Mouse (Mus musculus): ENCODE data around the gene Hnrnpdl. TPM values are rescaled to one million over a fixed set of nuclear protein-coding genes. Genes with fewer than 3 reads are reported as not detected.

Gene Hnrnpdl
- total and polyA plus RNA-seq, 3 experiments = 44.1 to 57.3 (median 57.1) TPM

- Histone ChIP-seq H3K4me1 (ENCODE audit: control insufficient read depth, insufficient read depth, low read length) (peaks cover 4% of the 10 kb centered on the region), H3K27ac (no peak overlapping the region)
- intact Hi-C loops (cut with DNase I) = no loop called here
Observed at GRCm38 (mm10) chr5:100032107-100032506, 7.4 kb downstream of the Hnrnpdl start.

GRCm38 (mm10) chr5:100030069-100030468 lies 9.4 kb downstream of the Hnrnpdl start:
- TF ChIP-seq CTCF (IDR thresholded peaks at IDR 0.05) (no peak), POLR2A (IDR thresholded peaks at IDR 0.05; ENCODE audit: insufficient read depth, low read depth, low read length) (no peak), EP300 (IDR thresholded peaks at IDR 0.05; ENCODE audit: insufficient read depth, low read depth, low read length) (no peak)
- Histone ChIP-seq H3K4me3 (no peak overlapping the region), H3K36me3 (ENCODE audit: control insufficient read depth, insufficient read depth, low read length) (peaks cover 20% of the 10 kb centered on the region), H3K79me2 (replicated peaks; ENCODE audit: control insufficient read depth, insufficient read depth, low read length) (no peaks in the 10 kb centered on the region; the same call in 1 of the 2 replicates), H3K9ac (ENCODE audit: low read depth, low read length) (no peak overlapping the region), H3K27me3 (ENCODE audit: control insufficient read depth, insufficient read depth, low read length) (no peaks in the 10 kb centered on the region), H3K4me1 (ENCODE audit: control insufficient read depth, insufficient read depth, low read length) (peaks cover 2% of the 10 kb centered on the region), H3K27ac (no peak overlapping the region)
- DNase-seq = peak in 1 of 2 experiments; percentile 15
- 9% methylated on average over 6 of the region's 6 CpGs for WGBS
- intact Hi-C loops (cut with DNase I) = no loop called here

More at GRCm38 (mm10) chr5:100032107-100032506, 7.4 kb downstream of the Hnrnpdl start:
- DNase-seq = no peak
- TF ChIP-seq CTCF (IDR thresholded peaks at IDR 0.05) (0 out of 2 replicates have a peak, but pooled peaks have one; percentile 1), EP300 (IDR thresholded peaks at IDR 0.05; ENCODE audit: insufficient read depth, low read depth, low read length) (no peak)
- 96% methylated on average over 2 of the region's 2 CpGs for WGBS
- no peaks in the 10 kb centered on the region; the same call in none of the 2 replicates for H3K79me2 ChIP-seq (replicated peaks; ENCODE audit: control insufficient read depth, insufficient read depth, low read length)
- peaks cover 30% of the 10 kb centered on the region for H3K36me3 ChIP-seq (ENCODE audit: control insufficient read depth, insufficient read depth, low read length)
- H3K4me3 ChIP-seq = no peak overlapping the region
- H3K9ac ChIP-seq (ENCODE audit: low read depth, low read length) = no peak overlapping the region
- H3K27me3 ChIP-seq (ENCODE audit: control insufficient read depth, insufficient read depth, low read length) = no peaks in the 10 kb centered on the region

- H3K36me3 ChIP-seq (ENCODE audit: control insufficient read depth, insufficient read depth, low read length) = no peaks in the 10 kb centered on the region
- 78% methylated on average over 1 of the region's 1 CpGs for WGBS
- no peak for DNase-seq
- H3K9ac ChIP-seq (ENCODE audit: low read depth, low read length) = no peak overlapping the region
- no peak overlapping the region for H3K27ac ChIP-seq
- H3K27me3 ChIP-seq (ENCODE audit: control insufficient read depth, insufficient read depth, low read length) = no peaks in the 10 kb centered on the region
- intact Hi-C loops (cut with DNase I) = no loop called here
- no peaks in the 10 kb centered on the region; the same call in 1 of the 2 replicates for H3K4me1 ChIP-seq (ENCODE audit: control insufficient read depth, insufficient read depth, low read length)
- TF ChIP-seq CTCF (IDR thresholded peaks at IDR 0.05) (no peak), POLR2A (IDR thresholded peaks at IDR 0.05; ENCODE audit: insufficient read depth, low read depth, low read length) (no peak), EP300 (IDR thresholded peaks at IDR 0.05; ENCODE audit: insufficient read depth, low read depth, low read length) (no peak)
- H3K4me3 ChIP-seq = no peak overlapping the region
- no peaks in the 10 kb centered on the region for H3K79me2 ChIP-seq (replicated peaks; ENCODE audit: control insufficient read depth, insufficient read depth, low read length)
Observed at GRCm38 (mm10) chr5:100024868-100025267, 14.6 kb downstream of the Hnrnpdl start.

- Histone ChIP-seq H3K27ac (no peak overlapping the region), H3K27me3 (ENCODE audit: control insufficient read depth, insufficient read depth, low read length) (no peaks in the 10 kb centered on the region), H3K4me3 (no peak overlapping the region), H3K79me2 (replicated peaks; ENCODE audit: control insufficient read depth, insufficient read depth, low read length) (no peaks in the 10 kb centered on the region), H3K4me1 (ENCODE audit: control insufficient read depth, insufficient read depth, low read length) (no peaks in the 10 kb centered on the region), H3K9ac (ENCODE audit: low read depth, low read length) (no peak overlapping the region), H3K36me3 (ENCODE audit: control insufficient read depth, insufficient read depth, low read length) (no peaks in the 10 kb centered on the region)
- intact Hi-C loops (cut with DNase I) = no loop called here
- TF ChIP-seq EP300 (IDR thresholded peaks at IDR 0.05; ENCODE audit: insufficient read depth, low read depth, low read length) = no peak
- no peak for TF ChIP-seq CTCF (IDR thresholded peaks at IDR 0.05)
- TF ChIP-seq POLR2A (IDR thresholded peaks at IDR 0.05; ENCODE audit: insufficient read depth, low read depth, low read length) = no peak
- WGBS = 50% methylated on average over 5 of the region's 5 CpGs
- DNase-seq = no peak
Observed at GRCm38 (mm10) chr5:100024403-100024802, 15.1 kb downstream of the Hnrnpdl start.

GRCm38 (mm10) chr5:100020089-100020488 lies 19.4 kb downstream of the Hnrnpdl start:
- H3K4me3 ChIP-seq = no peak overlapping the region
- TF ChIP-seq EP300 (IDR thresholded peaks at IDR 0.05; ENCODE audit: insufficient read depth, low read depth, low read length) (no peak), POLR2A (IDR thresholded peaks at IDR 0.05; ENCODE audit: insufficient read depth, low read depth, low read length) (no peak), CTCF (IDR thresholded peaks at IDR 0.05) (no peak)
- intact Hi-C loops (cut with DNase I) = no loop called here
- no peaks in the 10 kb centered on the region for H3K4me1 ChIP-seq (ENCODE audit: control insufficient read depth, insufficient read depth, low read length)
- no peaks in the 10 kb centered on the region for H3K27me3 ChIP-seq (ENCODE audit: control insufficient read depth, insufficient read depth, low read length)
- no peaks in the 10 kb centered on the region for H3K36me3 ChIP-seq (ENCODE audit: control insufficient read depth, insufficient read depth, low read length)
- no peak for DNase-seq
- no peaks in the 10 kb centered on the region for H3K79me2 ChIP-seq (replicated peaks; ENCODE audit: control insufficient read depth, insufficient read depth, low read length)
- H3K27ac ChIP-seq = no peak overlapping the region
- H3K9ac ChIP-seq (ENCODE audit: low read depth, low read length) = no peak overlapping the region

GRCm38 (mm10) chr5:100012599-100012998 lies 26.9 kb downstream of the Hnrnpdl start:
- no peak overlapping the region for H3K9ac ChIP-seq (ENCODE audit: low read depth, low read length)
- no peaks in the 10 kb centered on the region for H3K4me1 ChIP-seq (ENCODE audit: control insufficient read depth, insufficient read depth, low read length)
- H3K36me3 ChIP-seq (ENCODE audit: control insufficient read depth, insufficient read depth, low read length) = no peaks in the 10 kb centered on the region
- no peaks in the 10 kb centered on the region for H3K79me2 ChIP-seq (replicated peaks; ENCODE audit: control insufficient read depth, insufficient read depth, low read length)
- H3K27ac ChIP-seq = no peak overlapping the region
- 58% methylated on average over 9 of the region's 9 CpGs for WGBS
- H3K27me3 ChIP-seq (ENCODE audit: control insufficient read depth, insufficient read depth, low read length) = no peaks in the 10 kb centered on the region
- TF ChIP-seq CTCF (IDR thresholded peaks at IDR 0.05) (no peak), EP300 (IDR thresholded peaks at IDR 0.05; ENCODE audit: insufficient read depth, low read depth, low read length) (no peak), POLR2A (IDR thresholded peaks at IDR 0.05; ENCODE audit: insufficient read depth, low read depth, low read length) (no peak)
- no peak for DNase-seq
- H3K4me3 ChIP-seq = no peak overlapping the region
- intact Hi-C loops (cut with DNase I) = no loop called here

All from heart, adult 2 months (tissue).